Mouse (Mus musculus) hindlimb bud, embryonic 11.5 days (tissue): ENCODE data around the gene Ppm1n.

Experiments used
- DNase-seq: peaks from one replicate; pipeline ENCODE4 v3.0.0-alpha.2; 2012; ENCODE audit warnings: low read depth, low spot score; ENCODE audit errors: extremely low spot score

Gene Ppm1n

GRCm38 (mm10) chr7:19279581-19280114 is at the start of gene Ppm1n:
TSS of gene Ppm1n (minus strand) at chr7:19280064.
- no peak for DNase-seq

GRCm38 (mm10) chr7:19328425-19328824 is 48.6 kb upstream of the Ppm1n start:
- no peak for DNase-seq

- no peak for DNase-seq
Observed at GRCm38 (mm10) chr7:19327782-19328181, 47.9 kb upstream of the Ppm1n start.

DNA sequence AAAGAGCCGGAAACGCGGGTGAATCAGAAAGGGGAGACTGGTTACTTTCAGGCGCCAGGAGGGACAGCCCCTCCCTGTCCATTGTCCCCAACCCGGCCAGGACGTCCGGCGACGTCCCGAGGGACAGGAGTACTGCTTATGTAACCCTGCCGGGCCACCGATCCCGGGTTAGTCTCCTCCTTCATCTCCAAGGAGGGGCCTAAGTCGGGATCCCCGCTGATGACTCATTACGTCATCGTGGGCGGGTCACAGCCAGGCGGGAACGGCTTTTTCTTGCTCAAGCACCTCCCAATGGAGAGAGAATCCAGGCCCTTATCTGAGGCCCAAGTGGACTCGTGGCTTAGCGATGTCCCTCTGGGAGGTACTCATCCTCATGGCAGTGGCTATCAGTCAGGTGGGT is 47.3 kb upstream of the Ppm1n start:
- no peak for DNase-seq

DNA sequence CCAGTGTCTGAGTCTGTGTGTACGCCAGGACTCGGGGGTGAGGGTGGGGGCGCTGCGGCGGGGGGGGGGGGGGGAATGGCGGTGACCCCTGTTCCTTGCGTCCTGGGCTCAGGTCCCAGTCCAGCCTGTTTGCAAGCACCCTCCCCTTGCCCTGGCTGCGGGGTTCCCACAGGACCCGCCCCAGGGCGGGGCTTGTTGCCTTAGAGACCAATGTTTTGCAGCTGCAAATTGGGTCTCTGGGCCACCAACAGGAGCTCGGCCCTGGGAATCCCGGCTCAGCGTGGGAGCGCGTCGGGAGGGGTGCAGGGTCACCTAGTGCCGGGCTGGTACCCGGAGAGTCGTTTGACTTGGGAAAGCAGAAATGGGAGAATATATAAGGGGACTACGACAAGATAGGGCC is 46.5 kb upstream of the Ppm1n start:
- no peak for DNase-seq

DNA sequence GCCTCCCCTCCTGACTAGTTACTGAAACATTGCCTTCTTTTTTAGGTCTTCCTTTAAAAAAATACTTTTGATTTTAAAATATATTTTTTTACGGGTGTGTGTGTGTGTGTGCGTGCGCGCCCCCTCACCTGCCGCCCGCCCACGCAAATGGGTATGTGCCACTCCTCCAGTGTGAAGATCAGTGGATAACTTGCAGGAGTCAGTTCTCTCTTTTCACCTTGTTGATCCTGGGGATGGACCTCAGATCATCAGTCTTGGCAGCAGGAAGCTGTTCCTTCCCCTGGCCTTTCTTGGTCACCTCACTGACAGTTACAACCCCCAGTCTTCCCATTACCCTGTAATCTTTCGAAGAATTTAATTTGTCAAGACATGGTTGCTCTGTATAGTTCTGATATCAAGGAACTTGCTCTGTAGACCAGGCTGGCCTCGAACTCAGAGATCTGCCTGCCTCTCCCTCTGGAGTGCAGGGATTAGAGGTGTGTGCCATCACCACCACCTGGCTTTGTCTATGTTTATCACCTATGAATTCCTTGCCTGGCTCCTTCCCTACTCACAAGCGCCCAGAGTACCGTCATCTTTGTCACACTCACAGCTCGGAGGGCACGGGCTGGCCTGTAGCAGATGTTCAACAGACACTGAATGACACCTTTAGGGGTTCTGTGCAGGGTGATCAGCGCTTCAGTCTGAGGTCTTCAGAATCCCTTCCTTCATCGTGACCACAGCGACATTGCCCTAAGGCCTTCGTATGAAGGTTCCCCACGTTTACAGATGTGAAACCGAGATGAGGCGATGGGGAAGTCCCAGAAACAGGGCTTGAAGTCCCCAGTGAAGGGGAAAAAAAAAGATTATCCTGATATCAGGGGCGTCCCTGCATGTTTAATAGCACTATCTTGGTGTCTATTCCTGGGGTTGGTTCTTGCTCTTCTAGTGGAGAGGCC is 45.7 kb upstream of the Ppm1n start:
- DNase-seq: no peak

- no peak for DNase-seq
Observed at GRCm38 (mm10) chr7:19324221-19324620, 44.4 kb upstream of the Ppm1n start.

DNA sequence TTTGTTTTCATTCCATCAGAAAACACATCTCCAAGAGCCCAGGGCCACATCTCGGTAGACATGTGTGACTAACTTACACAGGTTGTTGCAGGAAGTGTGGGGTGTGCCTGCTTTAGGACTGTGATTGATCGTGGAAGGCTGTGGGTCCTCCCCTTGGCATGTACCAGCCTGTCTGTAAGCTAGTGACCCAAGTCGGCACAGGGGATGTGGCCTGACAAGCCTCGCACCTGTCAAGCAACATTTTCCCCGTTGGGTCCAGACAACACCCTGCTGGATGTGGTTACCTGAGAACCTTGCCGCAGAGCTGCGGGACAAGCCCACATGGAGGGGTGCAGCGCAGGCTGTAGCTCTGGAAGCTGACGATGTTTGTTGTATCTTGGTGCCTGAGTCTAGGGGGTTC is 42.6 kb upstream of the Ppm1n start:
- no peak for DNase-seq

GRCm38 (mm10) chr7:19321464-19321863 is 41.6 kb upstream of the Ppm1n start:
- DNase-seq: no peak

- no peak for DNase-seq
Observed at GRCm38 (mm10) chr7:19320637-19321036, 40.8 kb upstream of the Ppm1n start.

GRCm38 (mm10) chr7:19319906-19320305 is 40.0 kb upstream of the Ppm1n start:
- peak; percentile 88 for DNase-seq

GRCm38 (mm10) chr7:19319458-19319857 is 39.6 kb upstream of the Ppm1n start:
- DNase-seq: no peak

DNA sequence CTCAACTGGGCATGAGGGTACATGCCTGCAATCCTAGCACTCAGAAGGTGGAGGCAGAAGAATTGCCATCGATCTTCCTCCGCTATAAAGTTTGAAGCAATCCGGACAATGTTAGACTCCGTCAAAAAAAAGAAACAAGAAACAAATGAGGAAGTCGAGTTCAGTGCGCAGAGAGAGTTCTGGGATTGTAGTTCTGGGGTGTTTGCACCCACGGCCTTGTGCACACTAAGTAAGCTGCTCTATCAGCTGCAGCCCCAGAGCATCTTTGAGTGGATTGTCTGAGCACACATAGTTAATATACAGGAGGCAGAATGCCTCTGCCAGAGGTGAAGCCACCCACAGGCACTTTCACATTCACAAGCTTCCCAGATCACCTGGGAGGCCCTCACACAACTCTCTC is 38.8 kb upstream of the Ppm1n start:
- DNase-seq: no peak

- DNase-seq: no peak
Observed at GRCm38 (mm10) chr7:19318201-19318600, 38.3 kb upstream of the Ppm1n start.

- DNase-seq: no peak
Observed at GRCm38 (mm10) chr7:19316451-19317161, 36.7 kb upstream of the Ppm1n start.

DNA sequence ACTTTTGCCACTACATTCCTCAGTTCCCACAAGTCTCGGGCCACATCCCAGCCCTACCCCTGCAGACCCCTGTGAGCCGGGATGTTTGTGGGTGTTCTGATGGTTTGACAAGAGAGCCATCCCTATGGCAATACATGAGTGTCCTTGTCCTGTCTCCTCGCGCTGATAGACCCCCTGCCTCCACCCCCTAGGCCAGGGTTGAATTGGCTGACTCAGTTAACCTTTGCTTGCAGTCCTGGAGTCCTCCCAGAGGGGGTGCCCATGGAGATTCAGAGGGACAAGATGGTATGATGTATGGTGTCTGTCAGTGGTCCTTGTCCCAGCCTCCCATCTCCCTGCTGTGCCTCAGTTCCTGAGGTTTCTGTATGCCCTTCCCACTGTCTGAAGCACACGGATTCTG is 34.2 kb upstream of the Ppm1n start:
- no peak for DNase-seq

- no peak for DNase-seq
Observed at GRCm38 (mm10) chr7:19311991-19312390, 32.1 kb upstream of the Ppm1n start.

GRCm38 (mm10) chr7:19309884-19310641 is 30.2 kb upstream of the Ppm1n start, which contains the start of gene Fosb:
TSS of gene Fosb (minus strand) at chr7:19310051.
- DNase-seq: no peak

GRCm38 (mm10) chr7:19309278-19309883 is 29.5 kb upstream of the Ppm1n start:
- no peak for DNase-seq

DNA sequence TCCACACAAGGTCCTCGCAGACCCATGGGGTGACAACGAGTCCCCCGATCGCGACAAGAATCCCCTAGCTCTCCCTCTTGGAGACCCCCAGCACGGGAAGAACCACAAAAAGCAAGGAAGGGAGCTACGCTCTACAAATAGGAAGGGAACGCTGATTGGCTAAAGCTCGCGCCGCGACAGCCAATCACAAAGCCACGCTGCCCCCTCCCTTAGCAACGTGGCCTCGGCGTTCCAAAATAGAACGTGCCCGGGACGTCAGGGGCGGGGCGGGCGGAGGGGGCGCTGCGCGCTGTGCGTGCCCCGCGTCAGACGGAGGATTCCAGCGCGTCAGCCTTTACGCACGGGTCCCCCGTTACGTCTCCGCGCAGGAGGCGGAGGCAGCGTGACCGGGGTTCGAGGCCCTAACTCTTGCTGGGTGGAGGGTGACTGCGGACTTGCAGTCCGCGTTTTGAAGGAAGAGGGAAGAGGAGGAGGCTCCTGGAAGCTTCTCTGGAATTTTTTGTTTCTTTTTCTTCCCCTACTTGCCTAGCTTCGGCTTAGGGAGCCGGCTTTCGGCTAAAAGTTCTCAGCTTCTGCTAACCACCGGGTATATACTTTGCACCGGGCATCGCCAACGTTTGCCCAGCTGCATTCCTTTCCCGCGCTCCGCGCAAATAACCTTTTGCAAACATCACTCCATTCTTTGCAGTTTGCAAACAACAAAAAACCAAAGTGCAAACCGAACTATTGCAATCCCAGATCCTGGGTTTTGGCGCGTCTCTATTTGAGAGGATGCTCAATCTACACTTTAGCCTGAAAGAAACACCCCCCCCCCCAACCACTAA is 28.8 kb upstream of the Ppm1n start:
- DNase-seq: peak; percentile 88
